Mouse (Mus musculus): ENCODE data around the gene Adgrb3.
"Not testable (repeated sequence)": the region's sequence is repeated elsewhere in the genome, so short reads cannot be mapped to it uniquely, and the experiment has no call there.

Adgrb3 gene

DNA sequence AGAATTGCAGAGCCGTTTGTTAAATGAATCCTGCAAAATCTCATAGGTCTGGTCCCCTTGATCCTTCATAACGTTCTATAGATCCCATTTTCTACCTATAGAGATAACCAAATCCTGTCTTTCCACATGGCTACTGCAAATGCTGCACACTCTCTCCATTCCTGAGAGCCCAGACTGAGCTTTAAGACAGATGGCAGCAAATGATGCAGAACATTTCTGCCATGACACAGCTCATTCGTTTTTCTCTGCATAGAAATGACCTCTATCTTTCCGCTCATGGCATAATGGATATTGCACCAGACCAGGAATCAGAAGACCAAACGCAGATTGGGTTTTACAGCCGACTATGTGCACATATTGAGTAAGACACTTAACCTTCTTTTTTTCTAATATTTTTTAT lies 84.8 kb downstream of the Adgrb3 start:
- DNase-seq (ENCODE audit: low spot score): no peak

DNA sequence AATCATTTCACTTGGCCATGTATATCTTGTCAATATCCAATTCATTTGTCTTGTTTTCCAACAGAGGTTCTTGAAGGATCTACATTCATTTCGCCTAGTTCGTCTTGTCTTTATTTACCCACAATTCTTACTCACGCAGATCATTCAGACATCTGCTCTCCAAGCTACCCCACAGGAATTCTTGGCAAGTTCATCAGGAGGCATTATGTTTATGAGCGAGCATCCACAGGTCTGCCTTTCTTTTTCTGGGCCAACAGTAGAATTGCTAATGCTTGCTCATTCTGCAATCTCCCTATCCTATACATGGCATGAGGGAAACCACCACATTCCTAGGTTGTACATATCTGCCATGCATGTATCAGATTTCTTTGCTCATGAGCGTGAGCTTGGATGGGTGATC lies 99.7 kb downstream of the Adgrb3 start:
- DNase-seq (ENCODE audit: low spot score): no peak

DNA sequence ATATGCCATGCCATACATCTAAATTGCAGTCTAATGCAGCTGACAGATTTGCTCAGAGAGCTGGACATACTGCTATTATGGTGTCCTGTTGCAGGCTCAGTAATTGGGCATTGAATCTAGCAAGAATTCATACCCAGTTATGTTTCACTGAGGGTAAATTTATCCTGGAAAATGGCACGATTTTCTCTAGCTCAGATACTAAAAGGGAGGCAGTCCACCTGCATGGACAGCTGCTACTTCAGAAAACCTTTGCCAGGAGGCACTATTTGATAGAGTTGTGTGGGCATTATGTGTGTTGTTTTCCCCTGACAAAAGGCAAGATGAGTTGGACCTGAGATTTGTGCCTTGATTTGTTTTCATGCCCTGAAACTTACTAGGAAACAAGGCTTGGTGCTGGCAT lies 118.0 kb downstream of the Adgrb3 start:
- no peak for DNase-seq (ENCODE audit: low spot score)

DNA sequence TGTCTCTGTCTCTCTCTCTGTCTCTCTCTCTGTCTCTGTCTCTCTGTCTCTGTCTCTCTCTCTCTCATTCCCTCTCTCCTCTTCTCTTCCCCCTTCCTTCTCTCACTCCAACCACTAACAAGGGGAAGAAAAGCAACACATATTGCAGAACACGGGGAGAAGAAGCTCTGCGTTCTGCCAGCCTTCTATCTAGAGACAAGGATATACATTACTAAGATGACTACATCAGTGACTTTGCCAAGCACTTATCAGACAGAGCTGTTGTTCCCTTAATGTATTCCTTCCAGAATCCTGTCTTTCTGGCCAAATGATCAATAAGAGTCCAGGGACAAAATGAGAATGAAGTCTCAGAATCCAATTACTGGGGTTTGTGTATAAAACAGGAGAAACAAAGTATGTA lies 123.2 kb downstream of the Adgrb3 start:
- no peak for DNase-seq (ENCODE audit: low spot score)

DNA sequence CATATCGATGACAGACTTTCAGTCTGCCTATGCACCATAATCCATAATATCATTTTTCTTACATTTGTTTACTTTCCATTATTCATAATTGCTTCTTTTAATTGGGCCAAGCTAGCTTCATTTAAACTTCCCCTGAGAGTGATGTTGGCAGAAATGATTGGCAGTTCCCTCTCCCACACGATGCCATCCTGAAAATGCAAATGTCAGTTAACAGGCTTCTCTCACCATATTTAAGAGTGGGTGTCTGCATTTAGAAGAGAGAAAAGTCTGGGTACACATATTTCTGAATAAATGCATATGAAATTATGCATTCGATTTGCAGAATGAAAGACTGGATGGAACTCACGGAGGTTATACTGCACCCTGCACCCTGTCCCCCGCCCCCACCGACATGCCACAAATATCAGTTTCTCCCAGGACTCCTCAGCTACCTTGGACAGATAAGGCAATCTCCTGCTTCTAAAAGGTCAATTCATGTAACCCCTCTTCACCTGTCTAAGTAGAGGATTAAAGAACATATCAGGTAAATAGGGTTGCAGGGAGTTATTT lies 130.7 kb downstream of the Adgrb3 start:
- no peak for DNase-seq (ENCODE audit: low spot score)

DNA sequence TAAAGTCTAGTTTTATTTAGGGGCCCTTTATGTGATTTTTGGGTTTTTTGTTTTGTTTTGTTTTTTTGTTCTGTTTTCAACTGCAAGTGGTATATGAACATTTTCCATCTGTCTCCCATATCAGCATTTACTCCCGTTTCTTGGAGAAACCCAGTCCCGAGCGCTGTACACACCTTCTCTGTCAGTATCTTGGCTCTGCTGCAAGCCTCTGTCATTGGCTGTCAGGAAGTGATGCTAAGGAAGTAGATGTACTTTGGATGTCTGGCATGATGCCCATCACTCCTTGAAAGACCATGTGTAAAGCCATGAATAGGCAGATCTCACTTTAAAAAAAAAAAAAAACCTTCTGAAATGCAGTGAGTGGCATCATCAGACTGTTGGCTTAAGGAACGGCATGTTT lies 132.3 kb downstream of the Adgrb3 start:
- DNase-seq (ENCODE audit: low spot score): no peak

DNA sequence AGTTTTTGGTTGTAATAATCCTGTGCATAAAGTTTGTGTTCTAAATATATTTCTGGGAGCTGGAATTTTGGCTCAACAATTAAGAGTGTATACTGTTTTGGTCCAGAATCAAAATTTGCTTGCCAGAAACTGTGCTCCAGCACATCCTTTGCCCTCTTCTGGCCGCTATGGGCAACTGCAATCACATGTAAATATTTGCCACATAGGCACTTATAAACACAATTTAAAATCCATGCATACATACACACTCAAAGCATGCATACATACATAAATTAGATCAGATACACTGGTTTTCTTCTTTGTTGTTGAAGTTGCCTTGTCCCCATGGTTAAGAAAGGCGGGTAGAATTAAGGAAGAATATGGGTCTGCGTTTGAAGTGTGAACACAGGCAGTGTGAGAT lies 132.7 kb downstream of the Adgrb3 start:
- no peak for DNase-seq (ENCODE audit: low spot score)

DNA sequence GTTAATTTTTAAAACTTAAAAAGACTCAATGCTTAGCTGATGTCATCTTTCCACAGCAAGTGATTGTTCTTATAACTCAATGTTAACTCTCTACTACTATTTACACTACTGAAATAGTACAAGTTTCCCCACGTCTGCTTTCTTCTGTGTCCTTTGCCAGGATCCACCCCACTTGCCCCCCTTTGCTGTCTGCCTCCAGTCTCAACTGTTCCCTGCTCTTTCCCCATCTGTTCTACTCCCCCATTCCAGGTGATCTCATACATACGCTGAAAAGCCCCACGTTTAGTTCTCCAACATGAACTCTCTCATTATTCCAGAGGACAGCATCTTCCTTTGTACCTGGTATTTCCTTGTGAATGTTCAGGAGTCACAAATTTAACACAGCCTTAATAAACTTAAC lies 147.4 kb downstream of the Adgrb3 start:
- no peak for DNase-seq (ENCODE audit: low spot score)

DNA sequence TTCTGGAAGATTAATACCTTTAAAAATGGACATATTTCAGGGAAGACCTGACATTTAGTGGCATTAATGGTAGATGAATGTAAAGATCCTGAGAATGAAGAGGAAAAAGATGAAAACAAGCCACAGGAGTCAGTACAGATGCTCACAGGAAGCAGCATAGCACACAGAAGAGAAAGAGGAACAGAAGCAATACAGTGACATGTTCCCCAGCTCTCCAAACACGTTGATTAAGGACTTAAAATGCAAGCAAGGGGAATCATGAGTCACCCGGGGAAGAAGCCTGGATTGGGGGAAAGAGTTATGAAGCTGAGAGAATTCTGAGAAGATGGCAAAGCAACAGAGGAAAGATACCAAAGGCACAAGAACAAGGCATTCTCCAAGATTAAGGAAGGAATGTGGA lies 149.9 kb downstream of the Adgrb3 start:
- no peak for DNase-seq (ENCODE audit: low spot score)

DNA sequence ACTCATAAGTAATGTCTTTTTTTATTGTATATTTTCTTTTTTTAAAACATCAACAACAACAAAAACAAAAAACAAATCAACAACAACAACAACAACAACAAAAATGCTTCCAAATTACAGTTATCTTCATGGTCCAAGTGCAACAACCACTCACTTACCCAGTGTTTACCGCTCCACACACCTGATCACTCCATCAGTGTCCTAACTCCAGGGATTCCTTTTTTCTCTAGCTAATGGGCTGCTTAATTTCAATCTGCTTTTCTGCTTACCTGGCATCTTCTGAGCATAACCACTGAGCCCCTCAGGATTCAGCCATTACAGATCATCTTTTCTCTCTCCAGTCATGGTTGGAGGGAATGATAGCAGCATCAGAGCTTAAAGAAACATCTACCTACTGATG lies 176.8 kb downstream of the Adgrb3 start:
- DNase-seq (ENCODE audit: low spot score): no peak

DNA sequence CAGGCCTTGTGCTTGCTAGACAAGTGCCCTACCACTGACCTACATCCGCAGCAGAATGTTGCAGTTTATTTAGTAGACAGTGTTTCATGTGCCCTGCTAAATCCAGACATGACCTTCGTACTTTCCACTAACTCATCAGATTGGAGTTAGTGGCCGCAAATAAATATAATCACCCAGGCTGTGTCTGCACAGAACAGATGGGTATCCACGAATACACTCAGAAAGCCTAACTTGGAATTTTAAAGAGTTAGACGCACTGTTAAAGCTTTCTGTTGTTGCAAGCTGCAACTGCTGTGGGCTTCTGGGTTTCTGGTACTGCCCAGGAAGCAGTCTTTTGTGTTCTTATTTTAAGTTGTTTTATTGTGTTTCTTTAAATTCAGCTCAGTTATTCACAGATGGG lies 185.3 kb downstream of the Adgrb3 start:
- no peak for DNase-seq (ENCODE audit: low spot score)

DNA sequence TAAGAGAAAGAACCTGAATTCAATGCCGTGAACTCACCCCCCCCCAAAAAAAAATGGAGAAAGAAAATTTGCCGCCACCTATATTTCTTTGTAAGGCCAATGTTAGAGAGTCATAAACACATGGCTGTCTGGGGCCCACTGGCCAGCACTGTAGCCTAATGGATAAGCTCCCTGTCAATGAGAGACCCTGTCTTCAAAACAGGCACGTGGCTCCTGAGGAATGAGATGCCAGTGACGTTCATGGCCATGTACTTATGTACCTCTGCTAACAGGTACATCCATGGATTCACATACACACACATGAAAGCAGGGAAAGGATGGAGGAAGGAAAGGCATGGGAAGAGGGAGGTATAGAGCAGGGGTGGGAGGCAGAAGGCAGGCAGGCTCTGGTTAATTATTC lies 208.0 kb downstream of the Adgrb3 start:
- DNase-seq (ENCODE audit: low spot score): no peak

DNA sequence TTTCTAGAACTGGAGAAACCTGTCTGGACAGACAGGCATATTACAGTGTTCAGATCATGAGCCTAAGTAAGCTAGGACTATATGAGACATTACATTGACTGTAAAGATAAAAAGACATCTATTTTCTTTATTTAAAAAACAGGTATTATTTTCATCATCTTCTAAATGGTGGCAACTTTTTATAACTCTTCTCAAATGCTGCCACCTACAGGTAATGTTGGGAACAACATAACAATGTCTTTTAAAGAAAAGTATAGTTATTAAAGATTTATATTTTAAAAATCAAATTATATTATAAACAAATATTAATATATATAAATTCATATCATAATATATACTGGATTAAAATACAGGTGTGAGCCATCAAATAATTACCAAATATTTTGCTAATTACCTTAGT lies 212.6 kb downstream of the Adgrb3 start:
- DNase-seq (ENCODE audit: low spot score): no peak

DNA sequence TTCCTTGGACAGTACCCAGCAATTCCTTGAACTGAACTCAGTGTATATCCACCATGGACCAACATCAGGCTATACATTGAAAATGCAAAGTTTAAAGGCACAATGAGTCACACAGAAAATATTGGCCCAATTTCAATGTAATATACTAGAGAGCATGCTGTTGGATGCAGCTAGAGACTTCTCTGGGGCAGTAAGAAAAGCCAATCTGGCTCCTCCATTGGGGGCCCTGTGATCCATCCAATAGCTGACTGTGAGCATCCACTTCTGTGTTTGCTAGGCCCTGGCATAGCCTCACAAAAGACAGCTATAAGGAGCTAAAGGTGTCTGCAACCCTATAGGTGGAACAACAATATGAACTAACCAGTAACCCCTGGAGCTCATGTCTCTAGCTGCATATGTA lies 218.7 kb downstream of the Adgrb3 start:
- not testable (repeated sequence) for DNase-seq (ENCODE audit: low spot score)

DNA sequence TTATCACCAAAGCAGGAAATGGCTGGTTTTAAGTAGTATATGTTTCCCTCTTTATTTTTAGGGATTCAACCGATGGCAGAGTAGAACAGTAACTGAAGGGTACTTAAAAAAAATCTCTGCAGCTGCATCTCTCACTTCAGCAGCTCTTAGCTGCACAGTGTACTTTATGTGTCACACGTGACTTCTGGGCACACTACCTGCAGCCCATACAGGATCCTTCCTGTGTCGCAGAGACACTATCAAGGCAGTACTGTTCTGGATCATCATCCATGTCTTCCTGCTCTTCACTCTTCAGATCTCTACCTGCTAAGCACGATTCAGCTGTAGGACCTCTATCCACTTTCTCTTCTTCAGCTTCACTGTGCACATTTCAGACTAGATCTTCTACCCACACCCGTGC lies 230.6 kb downstream of the Adgrb3 start:
- DNase-seq (ENCODE audit: low spot score): no peak

DNA sequence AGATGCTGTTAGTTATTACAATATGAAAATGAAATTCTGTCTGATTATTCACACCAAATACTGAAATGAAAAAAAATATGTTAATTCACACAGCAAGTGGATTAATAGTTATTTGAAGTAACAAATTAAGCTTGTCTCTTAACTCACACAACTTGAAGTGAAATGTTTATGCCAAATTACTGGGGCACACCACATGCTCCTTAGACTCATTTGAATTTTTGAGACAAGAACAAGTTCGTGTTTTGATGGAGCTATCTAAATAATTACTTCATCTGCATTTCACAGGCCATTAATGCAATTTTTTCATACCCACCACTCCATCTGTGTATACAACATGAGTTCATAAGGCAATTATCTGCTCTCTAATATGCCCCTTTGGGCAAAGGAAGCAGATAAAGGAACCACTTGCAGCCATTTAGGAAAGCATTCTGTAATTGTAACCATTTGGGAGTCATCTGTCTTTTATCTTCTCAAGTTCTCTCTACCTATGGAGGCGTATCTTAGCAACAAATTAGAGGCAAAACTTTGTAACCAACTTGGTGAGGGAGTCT lies 240.9 kb downstream of the Adgrb3 start:
- DNase-seq (ENCODE audit: low spot score): no peak

DNA sequence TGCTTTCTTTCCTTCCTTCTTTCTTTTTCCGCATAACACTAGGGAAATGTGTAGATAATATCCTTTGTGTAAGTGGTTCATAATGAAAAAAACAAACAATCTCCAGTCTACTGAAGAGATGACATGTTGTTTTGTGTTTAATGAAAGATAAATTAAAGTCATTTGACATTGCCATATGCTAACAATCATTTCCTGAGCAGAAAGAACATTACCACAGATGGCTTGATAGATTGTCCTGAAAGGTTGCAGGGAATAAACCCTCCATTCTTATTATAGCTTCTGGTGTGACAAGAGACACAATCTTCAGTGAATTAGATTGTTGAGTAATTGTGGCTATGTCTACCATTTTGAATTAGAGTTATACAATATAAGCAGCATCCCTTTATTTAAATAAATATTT lies 247.8 kb downstream of the Adgrb3 start:
- no peak for DNase-seq (ENCODE audit: low spot score)

DNA sequence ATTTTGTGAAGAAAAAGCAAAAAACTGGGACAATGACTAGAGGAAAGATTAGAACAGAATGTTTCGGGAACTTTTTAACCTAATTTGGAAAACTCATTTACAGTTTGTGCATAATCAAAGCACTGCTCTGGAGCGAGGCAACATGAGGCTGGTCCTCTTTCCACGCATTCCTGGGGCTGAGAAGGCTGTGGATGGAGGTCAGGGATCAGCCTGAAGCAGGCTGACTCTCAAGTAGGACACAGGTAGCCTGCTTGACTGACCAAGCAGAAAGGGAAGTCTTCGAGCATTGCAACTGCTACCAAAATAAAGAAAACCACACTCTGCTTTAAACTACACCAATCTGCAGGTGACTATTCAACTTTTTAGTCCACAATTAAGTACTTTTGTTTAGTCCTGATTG lies 251.7 kb downstream of the Adgrb3 start:
- DNase-seq (ENCODE audit: low spot score): no peak

DNA sequence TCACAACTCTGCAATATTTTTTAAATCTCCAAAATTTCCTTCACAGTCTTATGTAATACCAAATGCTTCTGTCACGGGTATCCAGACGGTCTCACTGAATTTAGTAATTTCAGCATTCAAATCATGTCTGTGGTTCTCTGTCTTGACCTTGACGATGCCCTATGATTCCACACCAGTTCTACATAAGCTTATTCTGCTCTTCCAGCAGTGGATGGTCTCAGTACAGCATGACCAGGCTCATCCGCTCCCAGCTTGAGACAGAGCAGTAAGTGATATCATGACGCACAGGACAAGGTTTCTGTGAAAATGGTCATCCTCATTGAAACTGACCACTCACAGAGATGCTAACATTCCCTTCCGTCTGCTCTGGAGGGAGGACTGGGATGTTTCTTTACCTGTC lies 252.9 kb downstream of the Adgrb3 start:
- no peak for DNase-seq (ENCODE audit: low spot score)

DNA sequence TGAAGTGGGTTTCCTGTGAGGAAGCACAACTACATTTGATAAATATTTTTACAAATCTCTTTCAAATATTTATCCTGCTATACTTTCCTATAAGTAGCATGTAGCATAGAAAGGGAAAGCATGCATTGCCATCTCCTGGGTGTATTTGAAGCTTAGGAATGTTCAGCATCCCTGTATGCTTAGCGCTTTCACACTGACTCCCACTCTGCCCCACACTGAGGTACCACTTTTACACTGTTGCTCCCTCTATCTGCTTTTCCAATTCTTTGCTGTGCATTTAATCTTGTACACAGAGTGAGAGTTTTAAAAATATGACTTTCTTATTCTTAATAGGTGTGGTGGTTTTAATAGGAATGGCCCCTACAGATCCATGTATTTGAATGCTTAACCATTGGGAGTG lies 261.4 kb downstream of the Adgrb3 start:
- no peak for DNase-seq (ENCODE audit: low spot score)

DNA sequence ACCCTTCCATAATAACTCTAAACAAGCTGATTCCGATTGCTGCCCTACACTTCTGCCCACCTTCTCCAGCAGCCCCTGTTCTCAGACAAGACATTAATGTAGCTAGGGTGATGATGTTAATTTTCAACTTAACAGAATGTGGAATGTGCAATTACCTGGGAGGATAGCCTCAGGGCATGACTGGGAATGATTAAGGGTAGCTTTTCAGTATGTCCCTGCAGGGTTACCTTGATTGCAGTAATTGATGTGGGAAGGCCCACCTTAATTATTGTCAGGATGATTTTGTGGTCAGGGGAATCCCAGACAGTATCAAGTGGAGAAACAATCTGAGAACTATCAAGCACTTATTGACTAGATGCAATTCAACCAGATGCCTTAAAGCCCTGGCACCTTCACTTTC lies 283.4 kb downstream of the Adgrb3 start:
- no peak for DNase-seq (ENCODE audit: low spot score)

DNA sequence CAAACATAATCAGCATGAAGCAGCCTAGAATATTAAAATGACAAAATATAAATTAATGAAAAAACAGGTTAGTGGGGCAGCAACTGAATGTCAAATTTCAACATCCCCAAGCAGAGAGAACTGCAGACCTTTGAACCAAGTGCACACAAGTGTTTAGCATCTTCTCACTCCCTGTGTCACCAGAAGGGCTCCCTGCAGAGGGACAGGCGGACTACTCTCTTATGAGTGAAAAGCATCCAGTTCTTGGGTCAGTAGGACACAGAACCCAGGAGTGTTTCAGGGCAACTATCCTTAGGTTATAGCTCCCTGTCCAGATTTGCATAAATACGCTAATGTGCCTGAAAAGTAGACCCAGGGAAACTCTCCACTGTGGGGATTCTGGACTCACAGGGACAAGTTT lies 285.6 kb downstream of the Adgrb3 start:
- no peak for DNase-seq (ENCODE audit: low spot score)

DNA sequence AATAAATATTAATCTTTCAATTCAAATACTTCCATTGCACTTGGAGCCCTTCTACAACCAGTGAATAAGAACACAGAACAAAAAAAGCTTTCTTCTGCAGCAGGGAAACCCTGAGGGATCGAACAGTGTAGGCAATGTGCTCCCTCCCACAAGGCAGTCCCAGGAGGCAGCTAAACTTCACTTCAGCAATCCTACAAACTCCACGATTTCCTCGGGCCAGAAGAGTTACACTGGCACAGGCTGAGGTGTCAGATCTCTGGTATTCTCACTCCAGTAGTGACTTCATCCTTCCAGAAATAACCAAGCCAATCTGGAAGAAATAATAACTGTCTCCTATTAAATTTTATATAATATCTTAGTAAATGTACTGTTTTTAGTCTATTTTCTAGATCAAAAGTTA lies 286.6 kb downstream of the Adgrb3 start:
- no peak for DNase-seq (ENCODE audit: low spot score)

DNA sequence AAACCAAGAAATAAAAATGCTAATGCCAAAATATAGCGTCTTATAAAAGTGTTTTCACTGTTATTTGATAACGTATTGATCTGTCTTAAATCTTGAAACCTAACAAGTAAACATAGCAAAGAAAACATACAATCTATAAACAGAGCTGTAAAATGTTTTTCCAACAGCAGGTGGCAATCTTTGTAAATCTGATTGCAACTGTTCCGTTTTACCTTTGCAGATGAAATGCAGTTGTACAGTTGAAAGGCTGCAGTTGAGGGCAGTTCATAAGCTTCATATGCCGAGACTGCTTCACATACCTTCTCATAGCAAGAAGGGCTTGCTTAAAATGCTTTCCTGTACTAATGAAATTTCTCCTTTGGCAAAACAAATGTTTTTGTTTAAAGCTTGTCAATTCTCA lies 302.5 kb downstream of the Adgrb3 start:
- DNase-seq (ENCODE audit: low spot score): no peak

Data from urinary bladder, postnatal 25 days (tissue).